Mouse (Mus musculus) right cerebral cortex, adult 18-20 months (tissue): ENCODE measurements around the gene Olfr996.
"Not testable (repeated sequence)": the region's sequence is repeated elsewhere in the genome, so short reads cannot be mapped to it uniquely, and the experiment has no call there.

Experiments
- DNase-seq: peaks from one replicate; pipeline ENCODE4 v3.0.0; 2022; ENCODE audit warnings: mixed read lengths

Olfr996 gene

DNA sequence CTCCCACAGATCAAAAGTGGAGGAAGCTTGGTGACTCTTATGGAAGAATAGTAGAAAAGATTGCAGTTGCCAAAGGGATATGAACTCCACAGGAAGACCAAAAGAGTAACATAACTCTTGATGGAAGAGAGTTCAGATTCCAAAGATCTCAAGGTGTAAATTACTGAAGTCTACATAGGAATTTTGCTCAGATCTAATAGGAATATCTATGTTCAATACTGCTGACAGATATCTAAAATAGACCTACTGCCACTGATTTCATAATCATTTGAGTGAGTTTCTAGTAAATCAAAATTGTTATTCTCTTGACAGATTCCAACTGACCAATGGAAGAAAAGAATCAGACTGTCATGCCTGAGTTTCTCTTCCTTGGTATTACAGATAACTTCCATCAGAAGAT, at the start of gene Olfr996:
Olfr996 (plus strand) TSS at position 301 of the 400 bp plus-strand sequence.
- DNase-seq: no peak

DNA sequence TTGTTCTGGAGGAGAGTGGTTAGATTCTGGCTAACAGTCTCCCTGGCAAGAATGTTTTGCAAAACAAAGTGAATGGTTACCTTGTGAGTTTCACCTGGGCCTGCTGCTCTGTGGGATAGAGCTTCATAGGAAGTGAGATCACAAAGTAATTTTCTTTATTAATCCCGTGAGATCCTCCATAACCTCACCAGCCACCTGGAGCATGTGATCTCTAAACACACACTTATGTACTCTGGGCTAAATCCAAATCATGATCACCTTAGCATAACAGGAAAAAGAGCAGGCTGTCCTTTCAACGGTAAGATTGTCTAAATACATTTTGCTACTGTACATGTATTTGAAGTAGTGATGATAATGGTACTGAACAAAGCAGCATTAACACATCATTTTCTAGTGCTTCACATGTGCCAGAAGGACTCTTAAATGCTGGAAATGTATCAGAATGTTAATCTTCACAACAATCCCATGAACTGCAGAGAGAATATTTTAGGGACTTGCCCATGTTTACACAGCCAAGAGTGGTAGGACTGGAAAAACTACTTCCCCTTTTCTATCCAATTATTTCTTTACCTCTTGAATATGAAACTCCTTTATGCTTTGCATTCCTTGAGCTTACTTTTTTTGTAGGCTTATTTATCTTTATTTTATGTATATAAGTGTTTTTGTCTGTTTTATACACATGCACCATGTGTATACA, 46.8 kb upstream of the Olfr996 start:
- no peak for DNase-seq

DNA sequence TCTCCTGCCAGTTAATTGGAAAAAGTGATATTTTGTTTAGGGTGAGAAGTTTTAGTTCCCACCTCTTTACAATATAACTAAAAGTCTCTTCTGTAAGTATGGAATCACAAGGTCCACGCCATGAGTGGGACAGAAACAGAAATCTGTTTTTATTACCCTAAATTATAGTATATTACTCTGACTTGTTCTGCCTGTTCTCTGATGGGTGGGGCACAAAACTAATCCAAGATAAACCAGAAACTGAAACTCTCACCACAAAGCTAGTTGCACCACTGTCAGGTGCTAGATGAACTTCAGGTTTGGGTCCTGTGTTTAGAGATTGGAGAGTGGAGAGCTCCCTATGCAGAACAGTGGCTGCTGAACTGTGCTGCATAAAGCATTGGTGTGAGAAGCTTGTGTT, 45.1 kb upstream of the Olfr996 start:
- DNase-seq: no peak

DNA sequence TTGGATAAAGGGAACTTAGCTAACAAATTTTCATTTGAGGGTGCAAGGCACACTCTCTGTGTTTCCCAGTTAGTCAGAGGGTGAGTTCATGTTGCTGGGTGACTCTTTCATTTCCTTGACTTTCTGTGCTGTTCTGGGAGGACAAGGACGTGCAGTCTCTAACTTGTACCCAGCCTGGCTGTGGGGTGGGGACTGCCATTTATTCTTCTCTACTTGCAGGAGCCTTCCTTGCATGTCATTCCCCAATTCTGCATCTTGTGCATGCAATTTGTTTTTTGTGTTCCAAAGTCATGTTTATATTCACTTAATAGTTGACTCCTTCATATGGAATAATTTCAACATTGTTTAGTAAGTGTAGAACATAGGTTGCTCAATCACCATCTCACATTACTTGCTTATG, 24.2 kb upstream of the Olfr996 start:
- DNase-seq: no peak

DNA sequence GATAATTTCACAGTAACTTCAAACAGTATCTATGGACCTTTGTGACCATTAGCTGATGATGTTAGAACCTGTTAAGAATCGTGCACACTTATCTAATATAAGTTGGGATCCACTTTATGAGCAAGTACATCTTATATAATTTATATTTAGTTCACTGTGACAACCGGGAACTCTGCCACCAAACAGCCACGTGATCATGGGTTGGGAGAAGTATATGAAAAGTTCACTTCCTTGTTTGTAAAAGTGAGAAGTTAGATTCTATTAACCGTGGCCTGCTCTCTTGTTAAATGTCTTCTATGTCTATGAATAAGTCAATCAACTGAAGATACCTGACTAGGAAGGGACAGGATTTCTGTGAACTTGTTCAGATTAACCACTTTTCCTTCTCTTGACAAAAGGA, 18.8 kb upstream of the Olfr996 start:
- no peak for DNase-seq

DNA sequence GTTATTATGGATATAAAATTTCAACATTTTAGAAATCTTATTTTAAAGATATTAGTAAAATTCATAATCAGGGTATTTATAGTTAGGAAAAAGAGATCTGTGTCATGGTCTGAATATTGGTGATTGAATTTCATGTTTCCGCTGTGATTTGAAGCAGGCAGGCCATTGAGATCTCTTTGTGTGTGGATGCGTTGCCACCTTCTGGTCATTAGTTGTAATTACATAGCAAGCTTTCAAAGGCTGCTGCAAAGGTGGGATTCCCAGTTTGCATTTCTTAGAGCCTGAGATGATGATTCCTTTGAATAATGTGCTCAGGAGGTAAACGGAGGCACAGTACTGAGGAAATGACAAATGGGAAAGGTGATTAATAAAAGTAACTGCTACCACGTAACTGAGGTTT, 17.8 kb upstream of the Olfr996 start:
- peak; percentile 36 for DNase-seq

DNA sequence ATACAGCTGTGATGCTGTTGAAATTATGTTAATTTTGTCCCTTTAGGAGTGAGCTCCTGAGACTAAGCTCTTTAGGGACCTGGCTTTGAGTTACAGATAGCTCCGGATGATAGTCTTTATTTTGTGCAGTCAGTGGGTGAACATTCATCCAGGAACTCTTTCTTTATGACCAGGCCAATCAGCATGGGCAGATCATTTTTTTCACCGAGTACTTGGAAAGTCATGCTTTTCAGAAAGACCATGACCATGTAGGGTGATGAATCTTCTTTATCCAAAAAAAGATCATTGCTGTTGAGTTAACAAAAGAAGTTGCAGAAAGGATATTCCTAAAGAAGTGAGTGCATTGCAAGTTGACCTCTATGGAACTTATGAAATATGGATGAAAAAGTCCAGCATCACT, 9.6 kb downstream of the Olfr996 start, which contains the start of gene Olfr998:
Olfr998 (plus strand) TSS at position 301 of the 400 bp plus-strand sequence.
- not testable (repeated sequence) for DNase-seq

DNA sequence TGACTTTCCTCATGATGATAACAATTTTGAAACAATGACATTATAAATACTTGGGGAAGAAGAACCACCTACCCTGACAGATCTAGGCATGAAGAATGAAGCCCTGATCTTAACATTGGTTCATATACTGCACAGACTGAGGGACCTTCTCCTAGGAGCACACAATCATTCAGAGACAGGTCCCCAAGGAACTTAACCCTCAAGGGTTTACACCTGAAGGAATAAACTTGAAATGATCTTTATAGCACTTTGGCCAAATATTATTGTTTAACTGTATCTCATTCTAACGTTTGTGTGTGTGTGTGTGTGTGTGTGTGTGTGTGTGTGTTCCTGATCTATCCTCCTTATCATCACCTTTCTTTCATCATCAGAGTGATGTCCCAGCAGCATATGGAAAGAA, 32.8 kb downstream of the Olfr996 start, which contains the start of gene Olfr1000:
Olfr1000 (minus strand) TSS at position 101 of the 400 bp plus-strand sequence.
- no peak for DNase-seq
